Mouse (Mus musculus) heart, postnatal 14 days (tissue): Measurements from ENCODE around the gene Gm11027. TPM values are rescaled to one million over a fixed set of nuclear protein-coding genes. Genes with fewer than 3 reads are reported as not detected.
"Not testable (repeated sequence)": the region's sequence is repeated elsewhere in the genome, so short reads cannot be mapped to it uniquely, and the experiment has no call there.

Experiments used
- DNase-seq, 2 experiments: peaks; one replicate each; pipeline ENCODE4 v3.0.0; 2021 to 2022
- intact Hi-C: fragments of 180-260 bp; cut with DNase I; formaldehyde crosslinking; loops from one replicate; pipeline ENCODE4 v1.15.1; 2025
- long read RNA-seq, 2 experiments: library from polyadenylated mRNA; stranded (forward); transcript quantifications; one replicate each; pipeline ENCODE4 v2.0.0; 2021
- total RNA-seq, 2 experiments: library from RNA; stranded (reverse); gene quantifications; 2 replicates each; pipeline ENCODE4 v1.2.3; 2021

Gm11027 gene
- not detected for total RNA-seq
- long read RNA-seq, experiment 1, result 0 reads
- long read RNA-seq, experiment 2, result 0 reads

- intact Hi-C loops, result loop anchor here (5.0 kb wide), 1 partner anchor 127 kb away; no protein-coding TSS in a partner anchor
- not testable (repeated sequence) for DNase-seq
These were observed at the start of gene Gm11027 for GRCm38 (mm10) chr12:116275086-116275485. Gene Gm11027, plus strand, starts transcription at chr12:116275386.

GRCm38 (mm10) chr12:116226289-116227057 is 48.7 kb upstream of the Gm11027 start:
- no peak for DNase-seq
- intact Hi-C loops, result no loop called here

GRCm38 (mm10) chr12:116229451-116229850 is 45.7 kb upstream of the Gm11027 start:
- DNase-seq, result no peak
- intact Hi-C loops, result no loop called here

- peak; percentile 81 to 86 for DNase-seq
- intact Hi-C loops, result loop anchor here (5.0 kb wide), 1 partner anchor 391 kb away; no protein-coding TSS in a partner anchor
These were observed 43.6 kb upstream of the Gm11027 start for GRCm38 (mm10) chr12:116231612-116232011.

GRCm38 (mm10) chr12:116232061-116232460 is 43.1 kb upstream of the Gm11027 start:
- no peak for DNase-seq
- intact Hi-C loops, result loop anchor here (5.0 kb wide), 1 partner anchor 390 kb away; no protein-coding TSS in a partner anchor

- DNase-seq, result no peak
- intact Hi-C loops, result no loop called here
These were observed 39.8 kb upstream of the Gm11027 start for GRCm38 (mm10) chr12:116235356-116235755.

GRCm38 (mm10) chr12:116236658-116237057 is 38.5 kb upstream of the Gm11027 start:
- DNase-seq, result no peak
- intact Hi-C loops, result no loop called here

GRCm38 (mm10) chr12:116238370-116238769 is 36.8 kb upstream of the Gm11027 start:
- DNase-seq, result no peak
- intact Hi-C loops, result no loop called here

- DNase-seq, result no peak
- intact Hi-C loops, result no loop called here
These were observed 36.4 kb upstream of the Gm11027 start for GRCm38 (mm10) chr12:116238803-116239202.

GRCm38 (mm10) chr12:116244601-116245000 is 30.6 kb upstream of the Gm11027 start:
- intact Hi-C loops, result no loop called here
- no peak for DNase-seq

- no peak for DNase-seq
- intact Hi-C loops, result no loop called here
These were observed 20.5 kb upstream of the Gm11027 start for GRCm38 (mm10) chr12:116254652-116255051.

- no peak for DNase-seq
- intact Hi-C loops, result no loop called here
These were observed 19.6 kb upstream of the Gm11027 start for GRCm38 (mm10) chr12:116255636-116256035.

GRCm38 (mm10) chr12:116258321-116258720 is 16.9 kb upstream of the Gm11027 start:
- no peak for DNase-seq
- intact Hi-C loops, result no loop called here

- intact Hi-C loops, result no loop called here
- DNase-seq, result peak; percentile 90
These were observed 12.4 kb upstream of the Gm11027 start, which contains the start of gene Wdr60 for GRCm38 (mm10) chr12:116262555-116263341. Gene Wdr60, minus strand, starts transcription at chr12:116263022.

GRCm38 (mm10) chr12:116264756-116265155 is 10.4 kb upstream of the Gm11027 start:
- intact Hi-C loops, result no loop called here
- DNase-seq, result no peak

- intact Hi-C loops, result no loop called here
These were observed 9.9 kb upstream of the Gm11027 start for GRCm38 (mm10) chr12:116265275-116265674.

GRCm38 (mm10) chr12:116269450-116269849 is 5.7 kb upstream of the Gm11027 start:
- intact Hi-C loops, result no loop called here

More at GRCm38 (mm10) chr12:116265275-116265674, 9.9 kb upstream of the Gm11027 start:
- DNase-seq, result no peak

GRCm38 (mm10) chr12:116270538-116270937 is 4.6 kb upstream of the Gm11027 start:
- intact Hi-C loops, result no loop called here
- DNase-seq, result no peak

More at GRCm38 (mm10) chr12:116269450-116269849, 5.7 kb upstream of the Gm11027 start:
- DNase-seq, result no peak

- DNase-seq, result no peak
- intact Hi-C loops, result no loop called here
These were observed 4.1 kb upstream of the Gm11027 start for GRCm38 (mm10) chr12:116271071-116271470.

- intact Hi-C loops, result no loop called here
- DNase-seq, result no peak
These were observed 1.5 kb upstream of the Gm11027 start for GRCm38 (mm10) chr12:116273733-116274132.

- intact Hi-C loops, result loop anchor here (5.0 kb wide), 1 partner anchor 127 kb away; no protein-coding TSS in a partner anchor
- DNase-seq, result no peak
These were observed 445 bp downstream of the Gm11027 start for GRCm38 (mm10) chr12:116275631-116276030.
